Comparison of ENCODE assay signal across 12 mouse cellular contexts in genomic region chr4:123666517-123666916, GRCm38 (mm10). TPM values are rescaled to one million over a fixed set of nuclear protein-coding genes. Genes with fewer than 3 reads are reported as not detected.
DNase-seq lines count a peak whose midpoint lies in the region; ATAC-seq and TF ChIP-seq lines count a peak whose summit lies in the region.
"Had no signal": no experiment of that assay in that cellular context is flagged by ENCODE, and none has a peak within 500 bp of the region (broad histone marks: within the 10 kb centered on the region; RNA-seq: fewer than 3 reads in every experiment).

No protein-coding gene starts in this region.

- H3K9me3 ChIP-seq in E14TG2a.4 (ENCODE audit: low read length) = no peaks in the 10 kb centered on the region
- no peaks in the 10 kb centered on the region for H3K9me3 ChIP-seq in forebrain, embryonic 10.5 days
- H3K9me3 ChIP-seq in liver, postnatal 0 days (ENCODE audit: low read length) = no peaks in the 10 kb centered on the region
- H3K9me3 ChIP-seq: lung, embryonic 15.5 days had no signal

- H3K4me1 ChIP-seq in E14TG2a.4 (replicated peaks; ENCODE audit: low read depth, low read length) = peaks cover 69% of the 10 kb centered on the region
- peaks cover 78% of the 10 kb centered on the region for H3K4me1 ChIP-seq in forebrain, embryonic 10.5 days
- H3K4me1 ChIP-seq in liver, postnatal 0 days (ENCODE audit: insufficient read depth) = peaks cover 21% of the 10 kb centered on the region

- no peak for TF ChIP-seq EP300 in liver, postnatal 0 days (IDR thresholded peaks at IDR 0.05; ENCODE audit: low read depth)

- H3K27ac ChIP-seq in forebrain, embryonic 10.5 days = peak overlapping the region; percentile 100
- H3K27ac ChIP-seq in liver, postnatal 0 days (ENCODE audit: low read depth) = no peak overlapping the region; the same call in 1 of the 2 replicates

- H3K4me3 ChIP-seq in E14TG2a.4 (replicated peaks; ENCODE audit: low read length) = peak overlapping the region; percentile 89
- H3K4me3 ChIP-seq in forebrain, embryonic 10.5 days = peak overlapping the region; percentile 16; the same call in 1 of the 2 replicates
- H3K4me3 ChIP-seq in liver, postnatal 0 days (ENCODE audit: low read depth, low read length) = no peak overlapping the region

- WGBS in forebrain, embryonic 10.5 days = 78% methylated on average over 1 of the region's 1 CpGs
- WGBS in liver, postnatal 0 days (ENCODE audit: insufficient replicate concordance) = 69% methylated on average over 1 of the region's 1 CpGs

- no peak for ATAC-seq in liver, postnatal 0 days
- no peak for ATAC-seq in CD4-positive, CD25-positive, alpha-beta regulatory T cell, adult 4 months

- no peaks in the 10 kb centered on the region for H3K27me3 ChIP-seq in E14TG2a.4 (ENCODE audit: insufficient read depth, low read length)
- H3K27me3 ChIP-seq in forebrain, embryonic 10.5 days (ENCODE audit: poor library complexity, severe bottlenecking) = no peaks in the 10 kb centered on the region
- H3K27me3 ChIP-seq in liver, postnatal 0 days (ENCODE audit: insufficient read depth, low read length) = no peaks in the 10 kb centered on the region
- H3K27me3 ChIP-seq: lung, embryonic 15.5 days had no signal

- DNase-seq in embryo, embryonic 10.5 days (ENCODE audit: low spot score) = peak; percentile 20
- no peak for DNase-seq in embryo, embryonic 10 days (ENCODE audit: low spot score)
- DNase-seq in forebrain, embryonic 10.5 days (ENCODE audit: extremely low spot score, low spot score) = peak; percentile 12
- no peak for DNase-seq in liver, postnatal 0 days
- no peak for DNase-seq in cerebellum, postnatal 14 days
- no peak for DNase-seq in urinary bladder, postnatal 36 days (ENCODE audit: low spot score in 2 of 2)
- DNase-seq: cerebellum, adult 11-12 months; heart, postnatal 4 days; spleen, adult 18-20 months had no signal

- H3K9ac ChIP-seq in liver, postnatal 0 days (replicated peaks) = no peak overlapping the region

- H3K36me3 ChIP-seq in E14TG2a.4 (ENCODE audit: insufficient read depth, low read length) = peaks cover 32% of the 10 kb centered on the region
- H3K36me3 ChIP-seq in forebrain, embryonic 10.5 days (replicated peaks) = peaks cover 4% of the 10 kb centered on the region; the same call in 1 of the 2 replicates
- no peaks in the 10 kb centered on the region for H3K36me3 ChIP-seq in liver, postnatal 0 days (replicated peaks; ENCODE audit: insufficient read depth, low read length)
- H3K36me3 ChIP-seq: lung, embryonic 15.5 days had no signal

- no peak overlapping the region for H3K4me2 ChIP-seq in liver, postnatal 0 days (ENCODE audit: low read depth, low read length)

- no peak for TF ChIP-seq CTCF in E14TG2a.4 (conservative IDR thresholded peaks at IDR 0.05; ENCODE audit: low read length)
- peak; percentile 13; the same call in 1 of the 2 replicates for TF ChIP-seq CTCF in liver, postnatal 0 days (IDR thresholded peaks at IDR 0.05; ENCODE audit: low read depth)

RNA-seq across cellular contexts. Expression of gene Macf1, which starts 17.6 kb away (rescaled TPM):
- 43.8 and 50.2 TPM in 2 replicates for polyA plus RNA-seq in forebrain, embryonic 10.5 days (2016; fragmentation: Nextera tagmentation; extraction: Ambion mirVana)
- 9.8 and 11.3 TPM in 2 replicates for polyA plus RNA-seq in liver, postnatal 0 days (2015; fragmentation: Nextera tagmentation; extraction: Ambion mirVana)
- 100 to 1,000 TPM; 161 to 185 TPM for polyA plus RNA-seq in CD4-positive, CD25-positive, alpha-beta regulatory T cell, adult 4 months (2017; shearing (Covaris generic))

RNA-seq across cellular contexts. Expression of gene Ndufs5, which starts 51.5 kb away (rescaled TPM):
- polyA plus RNA-seq in forebrain, embryonic 10.5 days (2016; fragmentation: Nextera tagmentation; extraction: Ambion mirVana) = 299 and 315 TPM in 2 replicates
- 257 and 261 TPM in 2 replicates for polyA plus RNA-seq in liver, postnatal 0 days (2015; fragmentation: Nextera tagmentation; extraction: Ambion mirVana)
- 100 to 1,000 TPM; 104 to 124 TPM for polyA plus RNA-seq in CD4-positive, CD25-positive, alpha-beta regulatory T cell, adult 4 months (2017; shearing (Covaris generic))

Comparison
In these comparisons a context has a peak if more than half of its experiments do, and no peak if none do; other contexts are left out.
1. DNase-seq: peak in embryo, embryonic 10.5 days (single experiment) and forebrain, embryonic 10.5 days (single experiment); none in embryo, embryonic 10 days (single experiment), liver, postnatal 0 days (single experiment), cerebellum, postnatal 14 days (0 of 2) and urinary bladder, postnatal 36 days (0 of 2).